Mouse (Mus musculus) lung, embryonic 14.5 days (tissue): ENCODE data around the gene Gm20388. TPM values are rescaled to one million over a fixed set of nuclear protein-coding genes. Genes with fewer than 3 reads are reported as not detected.

Experiments used
- ATAC-seq: fragments of 200-750 bp; cut with Nextera tagmentation; 2 replicates; pipeline ENCODE4 v1.8.0; 2017; ENCODE audit warnings: mild to moderate bottlenecking, moderate TSS enrichment, moderate library complexity; ENCODE audit not compliant: insufficient read depth
- DNase-seq: peaks from one replicate; pipeline ENCODE4 v3.0.0-alpha.2; 2015
- H3K27ac ChIP-seq: fragments of 300-500 bp; sonication (generic); 2 replicates; pipeline ENCODE4 v1.5.1; 2014; ENCODE audit warnings: low read depth, mild to moderate bottlenecking, moderate library complexity
- H3K27me3 ChIP-seq: fragments of 300-500 bp; sonication (generic); 2 replicates; pipeline ENCODE4 v1.6.1; 2014; ENCODE audit warnings: low read length, control low read depth; ENCODE audit not compliant: insufficient read depth
- H3K36me3 ChIP-seq: fragments of 300-500 bp; sonication (generic); 2 replicates; pipeline ENCODE4 v1.6.1; 2014; ENCODE audit warnings: control low read depth; ENCODE audit not compliant: insufficient read depth
- H3K4me1 ChIP-seq: fragments of 300-500 bp; sonication (generic); 2 replicates; pipeline ENCODE4 v1.6.1; 2014; ENCODE audit warnings: antibody characterized with exemption, control low read depth; ENCODE audit not compliant: insufficient read depth
- H3K4me2 ChIP-seq: fragments of 300-500 bp; sonication (generic); 2 replicates; pipeline ENCODE4 v1.6.1; 2014; ENCODE audit warnings: mild to moderate bottlenecking
- H3K4me3 ChIP-seq: fragments of 300-500 bp; sonication (generic); 2 replicates; pipeline ENCODE4 v1.5.1; 2014; ENCODE audit warnings: low read depth, low read length
- H3K9ac ChIP-seq: fragments of 300-500 bp; sonication (generic); 2 replicates; pipeline ENCODE4 v1.6.1; 2014
- H3K9me3 ChIP-seq: fragments of 300-500 bp; sonication (generic); 2 replicates; pipeline ENCODE4 v1.6.1; 2016; ENCODE audit warnings: low read depth, low read length, control low read depth
- CTCF ChIP-seq: IDR thresholded peaks from 2 replicates; pipeline ENCODE4 v1.5.1; 2016; ENCODE audit warnings: antibody characterized with exemption, low read depth
- WGBS: fragments of 180-500 bp; shearing (Covaris S2); extraction: QIAGEN DNeasy Blood & Tissue Kit; methylation state at CpG from one replicate; pipeline ENCODE4 v1.1.7; 2014; 5-methylcytosine and 5-hydroxymethylcytosine counted together
- polyA plus RNA-seq: library from polyadenylated mRNA; unstranded; fragments of >200 nt; fragmentation: Nextera tagmentation; extraction: Ambion mirVana; gene quantifications from 2 replicates; pipeline ENCODE4 v1.2.1, GENCODE M21; 2014

Gm20388 gene
- polyA plus RNA-seq, 1 experiment from 2014 or later = not detected

GRCm38 (mm10) chr8:121829048-121829776, 1918.6 kb downstream of the Gm20388 start, which contains the start of gene Klhdc4:
TSS of gene Klhdc4 (minus strand) at chr8:121829569.
- no peaks in the 10 kb centered on the region for H3K27me3 ChIP-seq

DNA sequence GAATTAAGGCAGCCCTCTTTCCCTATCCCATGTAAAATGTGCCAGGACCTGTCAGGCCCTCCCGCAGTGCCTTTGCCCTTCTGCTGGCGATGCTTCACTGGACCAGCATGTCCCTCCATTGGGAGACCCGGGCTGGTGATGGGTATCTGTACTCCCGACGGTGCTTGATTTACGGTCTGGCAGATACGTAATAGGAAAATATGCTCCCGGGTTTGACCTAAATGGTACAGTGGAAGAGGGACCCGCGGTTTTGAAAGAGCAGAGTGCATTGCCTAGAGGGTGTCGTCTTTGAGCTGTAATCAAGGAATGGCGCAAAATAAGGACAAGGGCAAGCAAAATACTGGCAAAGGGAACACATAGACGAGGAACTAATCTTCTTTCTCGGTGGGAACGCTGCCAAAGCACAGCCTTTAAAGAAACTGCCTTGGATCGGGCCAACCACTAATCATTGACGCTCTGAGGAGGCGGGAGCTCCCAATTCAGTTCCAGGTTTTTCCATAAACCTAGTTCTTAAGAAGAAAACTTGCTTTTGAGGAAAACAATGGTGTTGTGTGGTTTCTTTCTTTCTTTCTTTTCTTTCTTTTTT, 1919.2 kb downstream of the Gm20388 start:
- peak; percentile 73; the same call in 1 of the 2 replicates for ATAC-seq

More at GRCm38 (mm10) chr8:121829048-121829776, 1918.6 kb downstream of the Gm20388 start, which contains the start of gene Klhdc4:
- DNase-seq (peak; percentile 96), ATAC-seq (peak; percentile 99)
- peak within 1 kb of the TSS; percentile 83 for H3K9ac ChIP-seq
- H3K4me2 ChIP-seq = peak within 1 kb of the TSS; percentile 95
- under 1% methylated on average over 68 of the region's 68 CpGs for WGBS
- TF ChIP-seq CTCF = no peak
- peaks cover 3% of the 10 kb centered on the region; the same call in 1 of the 2 replicates for H3K4me1 ChIP-seq
- H3K36me3 ChIP-seq = no peaks in the 10 kb centered on the region
- peak within 1 kb of the TSS; percentile 89 for H3K4me3 ChIP-seq
- H3K27ac ChIP-seq = peak within 1 kb of the TSS; percentile 50; the same call in 1 of the 2 replicates
- no peaks in the 10 kb centered on the region for H3K9me3 ChIP-seq

GRCm38 (mm10) chr8:121832061-121832460, 1921.4 kb downstream of the Gm20388 start:
- ATAC-seq = no peak
- Histone ChIP-seq H3K27me3 (no peaks in the 10 kb centered on the region), H3K9ac (no peak overlapping the region), H3K9me3 (no peaks in the 10 kb centered on the region), H3K36me3 (no peaks in the 10 kb centered on the region), H3K4me2 (no peak overlapping the region), H3K27ac (no peak overlapping the region), H3K4me3 (no peak overlapping the region), H3K4me1 (peaks cover 3% of the 10 kb centered on the region; the same call in 1 of the 2 replicates)
- TF ChIP-seq CTCF = no peak
- 73% methylated on average over 2 of the region's 2 CpGs for WGBS
- no peak for DNase-seq

More for the DNA sequence above, 1919.2 kb downstream of the Gm20388 start:
- Histone ChIP-seq H3K36me3 (no peaks in the 10 kb centered on the region), H3K4me2 (peak overlapping the region; percentile 95), H3K9ac (peak overlapping the region; percentile 83), H3K4me3 (peak overlapping the region; percentile 89), H3K4me1 (peaks cover 3% of the 10 kb centered on the region; the same call in 1 of the 2 replicates), H3K9me3 (no peaks in the 10 kb centered on the region), H3K27ac (peak overlapping the region; percentile 50; the same call in 1 of the 2 replicates), H3K27me3 (no peaks in the 10 kb centered on the region)
- DNase-seq = peak; percentile 69
- WGBS = 15% methylated on average over 18 of the region's 18 CpGs
- TF ChIP-seq CTCF = no peak

DNA sequence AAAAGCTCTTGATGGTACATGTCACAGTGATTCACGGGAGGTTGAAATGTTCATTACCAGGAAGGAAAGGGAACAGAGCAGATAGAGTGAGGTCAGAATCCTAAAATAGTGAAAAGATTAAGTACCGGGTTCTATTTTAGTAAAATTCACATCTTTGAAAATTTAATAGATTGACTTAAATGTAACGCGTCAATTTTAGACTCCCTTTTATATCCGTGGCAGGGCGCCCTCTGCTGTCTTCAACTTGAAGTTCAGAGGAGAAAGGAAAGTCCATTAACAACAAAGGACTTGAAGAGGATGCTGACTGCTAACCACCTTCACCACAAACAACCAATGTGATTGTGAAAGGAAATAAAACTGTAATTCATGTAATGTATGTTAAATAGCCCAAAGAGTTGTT, 1921.9 kb downstream of the Gm20388 start:
- Histone ChIP-seq H3K4me1 (peaks cover 3% of the 10 kb centered on the region; the same call in 1 of the 2 replicates), H3K4me3 (no peak overlapping the region), H3K27ac (no peak overlapping the region), H3K9ac (no peak overlapping the region), H3K4me2 (no peak overlapping the region), H3K27me3 (no peaks in the 10 kb centered on the region), H3K36me3 (no peaks in the 10 kb centered on the region), H3K9me3 (no peaks in the 10 kb centered on the region)
- peak; percentile 89 for DNase-seq
- ATAC-seq = no peak
- peak; percentile 67 for TF ChIP-seq CTCF
- WGBS = 17% methylated on average over 6 of the region's 6 CpGs

DNA sequence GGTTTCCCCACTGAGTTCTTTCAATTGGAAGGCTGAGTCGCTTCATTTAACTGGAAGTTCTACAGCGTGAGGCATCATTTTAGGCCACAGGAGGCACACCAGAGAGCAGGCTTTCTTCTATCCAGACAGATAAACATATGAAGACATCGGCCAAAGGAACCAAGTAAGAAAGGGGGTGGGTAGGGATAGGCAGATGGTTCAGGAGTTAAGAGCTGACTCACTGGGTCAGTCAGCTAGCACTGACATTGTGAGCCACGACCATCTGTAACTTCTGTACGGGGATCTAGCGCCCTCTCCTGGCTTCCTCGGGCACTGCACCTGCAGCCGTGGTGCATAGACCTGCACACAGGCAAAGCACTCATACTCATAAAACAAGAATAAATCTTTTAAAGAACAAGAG, 1930.6 kb downstream of the Gm20388 start:
- Histone ChIP-seq H3K4me3 (no peak overlapping the region), H3K9me3 (no peaks in the 10 kb centered on the region), H3K27ac (no peak overlapping the region), H3K27me3 (no peaks in the 10 kb centered on the region), H3K4me1 (no peaks in the 10 kb centered on the region), H3K9ac (no peak overlapping the region), H3K4me2 (no peak overlapping the region), H3K36me3 (no peaks in the 10 kb centered on the region)
- TF ChIP-seq CTCF = peak; percentile 63
- DNase-seq (no peak), ATAC-seq (no peak)
- WGBS = 52% methylated on average over 8 of the region's 8 CpGs

DNA sequence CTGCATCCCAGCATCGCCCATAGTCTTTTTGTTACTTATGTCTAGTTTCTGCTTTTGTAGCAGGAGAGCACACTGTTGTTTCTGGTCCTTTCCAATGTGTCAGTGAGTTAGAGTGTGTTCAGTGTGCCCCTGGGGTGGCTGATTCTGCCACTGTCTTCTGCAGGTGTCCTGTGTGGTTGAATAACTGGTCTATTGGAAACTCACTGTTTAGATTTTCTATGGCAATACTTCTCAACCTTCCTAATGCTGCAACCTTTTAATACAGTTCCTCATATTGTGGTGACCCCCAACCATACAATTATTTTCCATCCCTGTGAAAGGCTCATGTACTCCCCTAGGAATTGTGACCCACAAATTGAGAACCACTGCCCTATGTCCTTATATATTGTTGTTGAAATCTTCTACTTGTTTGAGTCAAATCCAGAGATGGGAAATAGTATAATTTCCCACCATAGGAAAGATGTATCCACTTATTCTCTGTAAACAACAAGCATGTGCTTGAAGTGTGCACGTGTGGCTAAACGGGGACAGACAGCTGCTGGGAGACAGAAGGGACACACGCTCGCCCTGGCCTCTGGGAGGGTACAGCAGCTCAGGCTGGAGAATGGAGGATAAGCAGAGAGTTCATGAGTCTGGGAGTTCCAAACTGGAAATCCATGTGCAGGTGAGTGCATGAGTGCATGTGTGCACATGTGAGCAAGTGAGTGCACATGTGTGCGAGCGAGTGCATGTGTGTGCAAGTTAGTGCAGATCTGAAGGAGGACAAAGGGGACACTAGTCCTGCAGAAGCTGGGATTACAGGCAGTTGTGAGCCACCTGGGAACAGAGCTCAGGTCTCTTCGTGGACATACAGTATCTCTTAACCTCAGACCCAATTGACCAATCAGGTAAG, 1931.7 kb downstream of the Gm20388 start:
- Histone ChIP-seq H3K9ac (no peak overlapping the region), H3K4me3 (no peak overlapping the region), H3K27me3 (no peaks in the 10 kb centered on the region), H3K4me2 (no peak overlapping the region), H3K36me3 (no peaks in the 10 kb centered on the region), H3K27ac (no peak overlapping the region), H3K9me3 (no peaks in the 10 kb centered on the region), H3K4me1 (no peaks in the 10 kb centered on the region)
- no peak for TF ChIP-seq CTCF
- no peak for DNase-seq
- 83% methylated on average over 8 of the region's 8 CpGs for WGBS
- ATAC-seq = no peak
